Mouse (Mus musculus): ENCODE data around the gene Muc4.

DNA sequence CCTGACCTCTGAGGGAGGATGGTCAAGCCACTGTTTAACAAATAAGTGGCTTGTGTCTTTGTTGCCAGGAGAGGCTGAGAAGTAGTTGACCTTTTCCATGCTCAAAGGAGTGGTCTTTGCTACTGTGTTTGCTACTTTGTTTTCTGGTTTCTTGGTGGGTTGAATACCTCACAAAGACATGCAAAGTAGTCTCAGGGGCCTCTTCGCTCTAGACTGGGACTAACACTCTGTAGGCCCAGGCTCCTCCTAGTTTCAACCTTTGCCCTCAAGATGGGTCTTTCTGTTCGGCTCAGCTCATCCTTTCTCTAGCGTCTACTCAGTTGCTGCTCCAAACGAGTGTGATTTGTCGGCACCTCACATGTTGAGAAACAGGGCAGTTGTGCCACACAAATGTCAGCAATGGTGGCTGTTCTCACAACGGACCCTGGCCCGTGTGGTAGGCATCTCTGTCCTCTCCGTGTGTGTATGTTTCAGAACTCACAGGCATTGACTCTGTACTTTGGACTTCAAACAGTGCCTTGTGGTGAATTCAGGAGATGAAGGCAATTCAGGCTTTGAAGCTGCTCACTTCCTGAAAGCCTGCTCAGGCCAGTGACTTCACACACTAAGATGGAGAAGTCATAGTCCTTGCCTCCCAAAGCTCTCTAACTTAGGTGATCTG lies 4.4 kb downstream of the Muc4 start:
- TF ChIP-seq GATA1 (IDR thresholded peaks at IDR 0.05; ENCODE audit: borderline replicate concordance, low read length) (no peak), FLI1 (IDR thresholded peaks at IDR 0.05; ENCODE audit: low read length) (no peak)
